Mouse (Mus musculus): ENCODE results near the gene Trib3. TPM values are rescaled to one million over a fixed set of nuclear protein-coding genes. Genes with fewer than 3 reads are reported as not detected.
"Not testable (repeated sequence)": the region's sequence is repeated elsewhere in the genome, so short reads cannot be mapped to it uniquely, and the experiment has no call there.

Trib3 gene
- polyA plus RNA-seq, 1 experiment from 2014 or later = 6.5 TPM

- ATAC-seq (ENCODE audit: insufficient number of reproducible peaks, low FRiP score, low TSS enrichment, low read depth) = no peak
- no peaks in the 10 kb centered on the region for H3K27me3 ChIP-seq
- H3K4me1 ChIP-seq = peaks cover 11% of the 10 kb centered on the region; the same call in 1 of the 2 replicates
- 72% methylated on average over 5 of the region's 5 CpGs for WGBS
- H3K4me2 ChIP-seq (replicated peaks) = no peak overlapping the region
- no peaks in the 10 kb centered on the region for H3K9me3 ChIP-seq (replicated peaks)
- no peak overlapping the region for H3K27ac ChIP-seq (replicated peaks)
- no peaks in the 10 kb centered on the region for H3K36me3 ChIP-seq
- no peak overlapping the region for H3K9ac ChIP-seq
- H3K4me3 ChIP-seq (replicated peaks) = no peak overlapping the region
Measured at GRCm38 (mm10) chr2:152367917-152368316, 24.1 kb upstream of the Trib3 start.

GRCm38 (mm10) chr2:152363245-152364147 lies 19.7 kb upstream of the Trib3 start:
- no peaks in the 10 kb centered on the region for H3K27me3 ChIP-seq
- H3K9ac ChIP-seq = no peak overlapping the region
- H3K4me1 ChIP-seq = peaks cover 6% of the 10 kb centered on the region; the same call in 1 of the 2 replicates
- ATAC-seq (ENCODE audit: insufficient number of reproducible peaks, low FRiP score, low TSS enrichment, low read depth) = no peak
- no peaks in the 10 kb centered on the region for H3K9me3 ChIP-seq (replicated peaks)
- H3K4me2 ChIP-seq (replicated peaks) = peak overlapping the region; percentile 39
- H3K4me3 ChIP-seq (replicated peaks) = peak overlapping the region; percentile 18; the same call in 1 of the 2 replicates
- H3K27ac ChIP-seq (replicated peaks) = no peak overlapping the region
- 11% methylated on average over 17 of the region's 17 CpGs for WGBS
- H3K36me3 ChIP-seq = no peaks in the 10 kb centered on the region

GRCm38 (mm10) chr2:152361193-152361592 lies 17.4 kb upstream of the Trib3 start:
- 81% methylated on average over 8 of the region's 8 CpGs for WGBS
- ATAC-seq (ENCODE audit: insufficient number of reproducible peaks, low FRiP score, low TSS enrichment, low read depth) = no peak
- H3K36me3 ChIP-seq = no peaks in the 10 kb centered on the region
- no peak overlapping the region for H3K4me3 ChIP-seq (replicated peaks)
- no peaks in the 10 kb centered on the region for H3K9me3 ChIP-seq (replicated peaks)
- no peak overlapping the region for H3K9ac ChIP-seq
- H3K4me1 ChIP-seq = peaks cover 6% of the 10 kb centered on the region; the same call in 1 of the 2 replicates
- no peaks in the 10 kb centered on the region for H3K27me3 ChIP-seq
- no peak overlapping the region for H3K4me2 ChIP-seq (replicated peaks)
- H3K27ac ChIP-seq (replicated peaks) = no peak overlapping the region

GRCm38 (mm10) chr2:152360271-152360775 lies 16.5 kb upstream of the Trib3 start:
- ATAC-seq (ENCODE audit: insufficient number of reproducible peaks, low FRiP score, low TSS enrichment, low read depth) = 0 out of 2 replicates have a peak, but pooled peaks have one; percentile 26
- no peaks in the 10 kb centered on the region for H3K9me3 ChIP-seq (replicated peaks)
- peaks cover 6% of the 10 kb centered on the region; the same call in 1 of the 2 replicates for H3K4me1 ChIP-seq
- no peak overlapping the region for H3K4me3 ChIP-seq (replicated peaks)
- H3K27ac ChIP-seq (replicated peaks) = no peak overlapping the region
- 51% methylated on average over 7 of the region's 7 CpGs for WGBS
- H3K4me2 ChIP-seq (replicated peaks) = no peak overlapping the region
- H3K9ac ChIP-seq = no peak overlapping the region
- no peaks in the 10 kb centered on the region for H3K27me3 ChIP-seq
- no peaks in the 10 kb centered on the region for H3K36me3 ChIP-seq

- Histone ChIP-seq H3K4me1 (peaks cover 6% of the 10 kb centered on the region; the same call in 1 of the 2 replicates), H3K27ac (replicated peaks) (no peak overlapping the region), H3K36me3 (no peaks in the 10 kb centered on the region), H3K27me3 (no peaks in the 10 kb centered on the region), H3K4me2 (replicated peaks) (no peak overlapping the region), H3K9me3 (replicated peaks) (no peaks in the 10 kb centered on the region), H3K4me3 (replicated peaks) (no peak overlapping the region), H3K9ac (no peak overlapping the region)
- no peak for ATAC-seq (ENCODE audit: insufficient number of reproducible peaks, low FRiP score, low TSS enrichment, low read depth)
- WGBS = 62% methylated on average over 5 of the region's 5 CpGs
Measured at GRCm38 (mm10) chr2:152359616-152360015, 15.8 kb upstream of the Trib3 start.

GRCm38 (mm10) chr2:152358977-152359376 lies 15.1 kb upstream of the Trib3 start:
- H3K27me3 ChIP-seq; ATAC-seq (ENCODE audit: insufficient number of reproducible peaks, low FRiP score, low TSS enrichment, low read depth); H3K4me1 ChIP-seq; H3K27ac ChIP-seq (replicated peaks); H3K4me3 ChIP-seq (replicated peaks); H3K4me2 ChIP-seq (replicated peaks); H3K36me3 ChIP-seq; H3K9me3 ChIP-seq (replicated peaks); H3K9ac ChIP-seq: not testable (repeated sequence)
- 71% methylated on average over 5 of the region's 5 CpGs for WGBS

- no peak overlapping the region for H3K4me3 ChIP-seq (replicated peaks)
- no peak overlapping the region for H3K27ac ChIP-seq (replicated peaks)
- H3K36me3 ChIP-seq = no peaks in the 10 kb centered on the region
- WGBS = 87% methylated on average over 3 of the region's 3 CpGs
- H3K4me2 ChIP-seq (replicated peaks) = no peak overlapping the region
- no peaks in the 10 kb centered on the region for H3K4me1 ChIP-seq
- no peaks in the 10 kb centered on the region for H3K27me3 ChIP-seq
- no peak for ATAC-seq (ENCODE audit: insufficient number of reproducible peaks, low FRiP score, low TSS enrichment, low read depth)
- H3K9ac ChIP-seq = no peak overlapping the region
- no peaks in the 10 kb centered on the region for H3K9me3 ChIP-seq (replicated peaks)
Measured at GRCm38 (mm10) chr2:152357254-152357653, 13.4 kb upstream of the Trib3 start.

GRCm38 (mm10) chr2:152349842-152350540 lies 6.2 kb upstream of the Trib3 start:
- Histone ChIP-seq H3K9ac (no peak overlapping the region), H3K4me1 (no peaks in the 10 kb centered on the region), H3K4me3 (replicated peaks) (no peak overlapping the region), H3K9me3 (replicated peaks) (no peaks in the 10 kb centered on the region), H3K27me3 (no peaks in the 10 kb centered on the region), H3K36me3 (no peaks in the 10 kb centered on the region), H3K27ac (replicated peaks) (no peak overlapping the region), H3K4me2 (replicated peaks) (no peak overlapping the region)
- no peak for ATAC-seq (ENCODE audit: insufficient number of reproducible peaks, low FRiP score, low TSS enrichment, low read depth)
- WGBS = 86% methylated on average over 8 of the region's 8 CpGs

- no peak for ATAC-seq (ENCODE audit: insufficient number of reproducible peaks, low FRiP score, low TSS enrichment, low read depth)
- no peaks in the 10 kb centered on the region for H3K9me3 ChIP-seq (replicated peaks)
Measured at GRCm38 (mm10) chr2:152349205-152349604, 5.4 kb upstream of the Trib3 start.

GRCm38 (mm10) chr2:152347722-152348121 lies 3.9 kb upstream of the Trib3 start:
- Histone ChIP-seq H3K4me3 (replicated peaks) (no peak overlapping the region), H3K4me1 (peaks cover 13% of the 10 kb centered on the region), H3K27me3 (0 out of 2 replicates have a peak, but pooled peaks cover 3% of the 10 kb centered on the region), H3K9me3 (replicated peaks) (no peaks in the 10 kb centered on the region), H3K9ac (no peak overlapping the region), H3K27ac (replicated peaks) (no peak overlapping the region), H3K4me2 (replicated peaks) (no peak overlapping the region), H3K36me3 (no peaks in the 10 kb centered on the region)
- ATAC-seq (ENCODE audit: insufficient number of reproducible peaks, low FRiP score, low TSS enrichment, low read depth) = no peak
- WGBS = 67% methylated on average over 2 of the region's 2 CpGs

More at GRCm38 (mm10) chr2:152349205-152349604, 5.4 kb upstream of the Trib3 start:
- H3K36me3 ChIP-seq = no peaks in the 10 kb centered on the region
- 73% methylated on average over 6 of the region's 6 CpGs for WGBS
- no peak overlapping the region for H3K4me3 ChIP-seq (replicated peaks)
- H3K4me1 ChIP-seq = peaks cover 5% of the 10 kb centered on the region
- no peak overlapping the region for H3K9ac ChIP-seq
- no peak overlapping the region for H3K4me2 ChIP-seq (replicated peaks)
- H3K27me3 ChIP-seq = 0 out of 2 replicates have a peak, but pooled peaks cover 3% of the 10 kb centered on the region
- no peak overlapping the region for H3K27ac ChIP-seq (replicated peaks)
